Mouse (Mus musculus) CD4-positive helper T cell, adult 2 months (primary cell): ENCODE data around the gene Kif6.

Experiments used
- DNase-seq: peaks from one replicate; pipeline ENCODE4 v3.0.0-alpha.2; 2012; ENCODE audit warnings: low read depth, missing footprints, low spot score

Kif6 gene

GRCm38 (mm10) chr17:49839243-49839642, 224.3 kb downstream of the Kif6 start:
- DNase-seq: no peak

- DNase-seq: no peak
These were observed 236.3 kb downstream of the Kif6 start for GRCm38 (mm10) chr17:49851210-49851609.

- no peak for DNase-seq
These were observed 237.2 kb downstream of the Kif6 start for GRCm38 (mm10) chr17:49852183-49852582.

GRCm38 (mm10) chr17:49855785-49856184, 240.8 kb downstream of the Kif6 start:
- DNase-seq: no peak

GRCm38 (mm10) chr17:49860057-49860816, 245.3 kb downstream of the Kif6 start:
- DNase-seq: no peak

GRCm38 (mm10) chr17:49863597-49863996, 248.7 kb downstream of the Kif6 start:
- DNase-seq: no peak

- no peak for DNase-seq
These were observed 250.7 kb downstream of the Kif6 start for GRCm38 (mm10) chr17:49865604-49866003.

- no peak for DNase-seq
These were observed 251.8 kb downstream of the Kif6 start for GRCm38 (mm10) chr17:49866653-49867215.

GRCm38 (mm10) chr17:49867321-49868137, 252.6 kb downstream of the Kif6 start:
- DNase-seq: no peak

GRCm38 (mm10) chr17:49869246-49869645, 254.3 kb downstream of the Kif6 start:
- DNase-seq: no peak

GRCm38 (mm10) chr17:49872305-49872704, 257.4 kb downstream of the Kif6 start:
- DNase-seq: no peak

- no peak for DNase-seq
These were observed 259.8 kb downstream of the Kif6 start for GRCm38 (mm10) chr17:49874746-49875145.

- no peak for DNase-seq
These were observed 260.5 kb downstream of the Kif6 start for GRCm38 (mm10) chr17:49875401-49875800.

- DNase-seq: no peak
These were observed 261.2 kb downstream of the Kif6 start for GRCm38 (mm10) chr17:49875939-49876651.

GRCm38 (mm10) chr17:49880919-49881744, 266.2 kb downstream of the Kif6 start:
- DNase-seq: no peak

- no peak for DNase-seq
These were observed 266.9 kb downstream of the Kif6 start for GRCm38 (mm10) chr17:49881796-49882195.

GRCm38 (mm10) chr17:49883136-49883755, 268.3 kb downstream of the Kif6 start:
- DNase-seq: no peak

- DNase-seq: no peak
These were observed 270.1 kb downstream of the Kif6 start for GRCm38 (mm10) chr17:49885035-49885434.

- DNase-seq: no peak
These were observed 274.7 kb downstream of the Kif6 start for GRCm38 (mm10) chr17:49889629-49890028.

- no peak for DNase-seq
These were observed 275.9 kb downstream of the Kif6 start for GRCm38 (mm10) chr17:49890861-49891260.
